ENCODE assay signal across 17 mouse cellular contexts in genomic region chr10:118749039-118749438, GRCm38 (mm10).
A peak's percentile ranks its signal among the peaks of the same experiment; 100 is the strongest.
DNase-seq lines count a peak whose midpoint lies in the region; ATAC-seq and TF ChIP-seq lines count a peak whose summit lies in the region.
"Had no signal": no experiment of that assay in that cellular context is flagged by ENCODE, and none has a peak within 500 bp of the region (broad histone marks: within the 10 kb centered on the region; RNA-seq: fewer than 3 reads in every experiment).

No protein-coding gene starts in this region.

- no peak for DNase-seq in gastrocnemius, adult 2 months
- DNase-seq in gastrocnemius, postnatal 36 days, result no peak
- DNase-seq in lung, postnatal 36 days, result no peak
- no peak for DNase-seq in ovary, adult 18-20 months (ENCODE audit: low spot score)
- no peak for DNase-seq in frontal cortex, postnatal 25 days (ENCODE audit: low spot score in 2 of 2)
- DNase-seq: cerebellum, adult 8-10 months; layer of hippocampus, adult 9-11 months; lung, adult 2 months; right cerebral cortex, postnatal 4 days had no signal

- ATAC-seq in lung, embryonic 16.5 days (ENCODE audit: low read depth), result 0 out of 2 replicates have a peak, but pooled peaks have one; percentile 29
- ATAC-seq in liver, embryonic 16.5 days (ENCODE audit: low read depth), result peak; percentile 22; the same call in 1 of the 2 replicates
- ATAC-seq in activated CD4-positive, CD25-positive, alpha-beta regulatory T cell, adult 4 months, result no peak

- no peaks in the 10 kb centered on the region; the same call in 1 of the 2 replicates for H3K4me1 ChIP-seq in lung, embryonic 16.5 days (replicated peaks; ENCODE audit: control insufficient read depth, insufficient read depth, low read length)
- H3K4me1 ChIP-seq in liver, embryonic 16.5 days (ENCODE audit: control insufficient read depth, low read depth, low read length), result peaks cover 3% of the 10 kb centered on the region

- no peak overlapping the region for H3K4me2 ChIP-seq in lung, embryonic 16.5 days (ENCODE audit: low read depth, low read length)
- no peak overlapping the region for H3K4me2 ChIP-seq in liver, embryonic 16.5 days (ENCODE audit: low read depth, low read length)
- H3K4me2 ChIP-seq: heart, embryonic 15.5 days had no signal

- no peak overlapping the region for H3K4me3 ChIP-seq in gastrocnemius, adult 2 months
- H3K4me3 ChIP-seq in lung, embryonic 16.5 days (ENCODE audit: low read length), result no peak overlapping the region
- H3K4me3 ChIP-seq in liver, embryonic 16.5 days (ENCODE audit: low read depth, low read length), result no peak overlapping the region
- H3K4me3 ChIP-seq: forebrain, embryonic 10.5 days; heart, adult 2 months; heart, embryonic 15.5 days; hindbrain, embryonic 10.5 days; limb, embryonic 10.5 days had no signal

- H3K36me3 ChIP-seq in lung, embryonic 16.5 days (ENCODE audit: control insufficient read depth, insufficient read depth, low read length), result no peaks in the 10 kb centered on the region
- no peaks in the 10 kb centered on the region for H3K36me3 ChIP-seq in liver, embryonic 16.5 days (ENCODE audit: control insufficient read depth, insufficient read depth)
- H3K36me3 ChIP-seq: forebrain, embryonic 10.5 days; heart, embryonic 15.5 days; hindbrain, embryonic 10.5 days; limb, embryonic 10.5 days had no signal

- no peak for TF ChIP-seq CTCF in gastrocnemius, adult 2 months (IDR thresholded peaks at IDR 0.05)

- no peak overlapping the region for H3K9ac ChIP-seq in lung, embryonic 16.5 days (ENCODE audit: low read length)
- no peak overlapping the region for H3K9ac ChIP-seq in liver, embryonic 16.5 days (ENCODE audit: low read depth, low read length)
- H3K9ac ChIP-seq: heart, embryonic 15.5 days had no signal

- H3K27ac ChIP-seq in gastrocnemius, adult 2 months, result peak overlapping the region; percentile 24
- H3K27ac ChIP-seq in lung, embryonic 16.5 days (ENCODE audit: low read length), result no peak overlapping the region
- no peak overlapping the region for H3K27ac ChIP-seq in liver, embryonic 16.5 days (ENCODE audit: low read length)
- H3K27ac ChIP-seq: forebrain, embryonic 10.5 days; heart, adult 2 months; hindbrain, embryonic 10.5 days; limb, embryonic 10.5 days had no signal

- H3K9me3 ChIP-seq in lung, embryonic 16.5 days (ENCODE audit: control insufficient read depth, low read length), result no peaks in the 10 kb centered on the region
- no peaks in the 10 kb centered on the region for H3K9me3 ChIP-seq in liver, embryonic 16.5 days (replicated peaks; ENCODE audit: control insufficient read depth, low read length)
- H3K9me3 ChIP-seq: forebrain, embryonic 10.5 days; heart, embryonic 15.5 days; hindbrain, embryonic 10.5 days; limb, embryonic 10.5 days had no signal

- intact Hi-C loops in gastrocnemius, adult 2 months (cut with DNase I), result no loop called here
- intact Hi-C loops in gastrocnemius, postnatal 36 days (cut with DNase I), result no loop called here

- 79% methylated on average over 1 of the region's 1 CpGs for WGBS in lung, embryonic 16.5 days
- 81% methylated on average over 1 of the region's 1 CpGs for WGBS in liver, embryonic 16.5 days (ENCODE audit: insufficient replicate concordance)

- H3K27me3 ChIP-seq in lung, embryonic 16.5 days (ENCODE audit: control insufficient read depth, insufficient read depth, low read depth, low read length), result no peaks in the 10 kb centered on the region
- no peaks in the 10 kb centered on the region for H3K27me3 ChIP-seq in liver, embryonic 16.5 days (ENCODE audit: control insufficient read depth, insufficient read depth, low read depth, low read length)
- H3K27me3 ChIP-seq: heart, embryonic 15.5 days had no signal
